Mouse (Mus musculus) stomach, embryonic 14.5 days (tissue): ENCODE measurements around the gene Fam161a. TPM values are rescaled to one million over a fixed set of nuclear protein-coding genes. Genes with fewer than 3 reads are reported as not detected.
"Not testable (repeated sequence)": the region's sequence is repeated elsewhere in the genome, so short reads cannot be mapped to it uniquely, and the experiment has no call there.

ENCODE experiments used
- ATAC-seq: fragments of 200-750 bp; cut with Nextera tagmentation; 2 replicates; pipeline ENCODE4 v1.8.0; 2017; ENCODE audit warnings: low read depth, moderate TSS enrichment; ENCODE audit not compliant: insufficient number of reproducible peaks, insufficient read depth, low FRiP score
- H3K27ac ChIP-seq: fragments of 300-500 bp; sonication (generic); 2 replicates; pipeline ENCODE4 v1.5.1; 2014; ENCODE audit warnings: mild to moderate bottlenecking, low read length, moderate library complexity, mixed read lengths
- H3K27me3 ChIP-seq: fragments of 300-500 bp; sonication (generic); 2 replicates; pipeline ENCODE4 v1.6.1; 2014; ENCODE audit warnings: low read length, control low read depth, mixed read lengths; ENCODE audit not compliant: control insufficient read depth, insufficient read depth
- H3K36me3 ChIP-seq: fragments of 300-500 bp; sonication (generic); 2 replicates; pipeline ENCODE4 v1.6.1; 2014; ENCODE audit warnings: mild to moderate bottlenecking, control low read depth, low read length, moderate library complexity, mixed read lengths; ENCODE audit not compliant: control insufficient read depth, insufficient read depth
- H3K4me1 ChIP-seq: fragments of 300-500 bp; sonication (generic); 2 replicates; pipeline ENCODE4 v1.6.1; 2014; ENCODE audit warnings: low read length, control low read depth, mixed read lengths; ENCODE audit not compliant: control insufficient read depth, insufficient read depth
- H3K4me2 ChIP-seq: fragments of 300-500 bp; sonication (generic); replicated peaks from 2 replicates; pipeline ENCODE4 v1.6.1; 2014; ENCODE audit warnings: low read depth, low read length, control low read depth
- H3K4me3 ChIP-seq: fragments of 300-500 bp; sonication (generic); 2 replicates; pipeline ENCODE4 v1.5.1; 2014; ENCODE audit warnings: low read depth, low read length, control low read depth
- H3K9ac ChIP-seq: fragments of 300-500 bp; sonication (generic); replicated peaks from 2 replicates; pipeline ENCODE4 v1.6.1; 2014; ENCODE audit warnings: low read depth, mild to moderate bottlenecking, control low read depth, low read length, moderate library complexity, mixed read lengths
- H3K9me3 ChIP-seq: fragments of 300-500 bp; sonication (generic); 2 replicates; pipeline ENCODE4 v1.6.1; 2016; ENCODE audit warnings: low read depth, low read length, control low read depth; ENCODE audit not compliant: control insufficient read depth
- WGBS: fragments of 180-500 bp; shearing (Covaris S2); extraction: QIAGEN DNeasy Blood & Tissue Kit; methylation state at CpG from one replicate; pipeline ENCODE4 v1.1.7; 2014; 5-methylcytosine and 5-hydroxymethylcytosine counted together
- polyA plus RNA-seq: library from polyadenylated mRNA; unstranded; fragments of >200 nt; fragmentation: Nextera tagmentation; extraction: Ambion mirVana; gene quantifications from 2 replicates; pipeline ENCODE4 v1.2.1, GENCODE M21; 2014

Gene Fam161a
- polyA plus RNA-seq, 1 experiment from 2014 or later, result 12.1 TPM

DNA sequence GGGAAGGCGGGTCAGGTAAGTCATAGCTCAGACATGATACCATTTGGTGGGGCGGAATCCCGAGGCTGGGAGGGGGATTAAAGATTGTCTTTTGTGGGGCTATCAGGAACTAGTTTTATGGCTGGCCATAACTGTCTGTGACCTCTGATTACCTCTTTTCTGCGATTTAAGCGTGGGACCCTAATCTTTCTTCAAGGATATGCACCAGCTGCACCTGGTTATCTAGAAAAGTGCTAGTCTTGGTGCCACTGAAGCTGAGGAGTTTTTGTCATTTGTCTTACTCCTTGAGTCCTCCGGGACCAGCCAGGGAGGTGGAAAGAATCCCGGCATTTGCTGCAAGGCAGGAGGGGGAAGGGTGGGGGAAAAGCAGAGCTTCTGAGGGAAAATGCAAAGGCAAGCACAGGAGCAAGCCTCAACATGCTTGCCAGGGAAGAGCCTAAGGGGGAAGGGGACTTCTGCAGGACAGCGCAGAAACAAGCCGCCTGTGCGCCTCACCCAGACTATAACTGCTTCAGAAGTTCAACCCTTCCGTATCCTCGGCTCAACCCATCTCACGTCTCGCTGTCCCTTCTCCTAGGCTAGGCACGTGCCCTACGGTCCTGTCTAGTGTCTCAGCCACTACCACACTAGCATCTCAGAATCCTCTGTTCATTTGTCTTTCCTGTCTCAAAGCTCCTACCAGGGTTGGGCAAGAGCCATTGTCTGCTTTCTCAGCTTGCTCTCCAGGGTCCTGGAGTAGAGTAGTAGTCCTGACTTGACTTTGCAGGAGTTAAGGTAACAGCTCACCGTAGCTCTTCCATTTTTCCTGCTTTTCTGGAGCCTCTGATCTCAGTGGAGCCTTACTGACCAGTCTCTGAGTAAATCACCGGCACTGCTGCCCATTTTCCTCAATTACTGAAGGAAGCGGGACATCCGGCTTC is 40.6 kb downstream of the Fam161a start:
- Histone ChIP-seq H3K9me3 (no peaks in the 10 kb centered on the region), H3K4me2 (0 out of 2 replicates have a peak overlapping the region, but pooled peaks have one; percentile 22), H3K9ac (no peak overlapping the region), H3K36me3 (no peaks in the 10 kb centered on the region), H3K4me1 (no peaks in the 10 kb centered on the region), H3K27ac (no peak overlapping the region), H3K27me3 (no peaks in the 10 kb centered on the region), H3K4me3 (0 out of 2 replicates have a peak overlapping the region, but pooled peaks have one; percentile 3)
- peak; percentile 28; the same call in 1 of the 2 replicates for ATAC-seq
- 24% methylated on average over 20 of the region's 20 CpGs for WGBS

DNA sequence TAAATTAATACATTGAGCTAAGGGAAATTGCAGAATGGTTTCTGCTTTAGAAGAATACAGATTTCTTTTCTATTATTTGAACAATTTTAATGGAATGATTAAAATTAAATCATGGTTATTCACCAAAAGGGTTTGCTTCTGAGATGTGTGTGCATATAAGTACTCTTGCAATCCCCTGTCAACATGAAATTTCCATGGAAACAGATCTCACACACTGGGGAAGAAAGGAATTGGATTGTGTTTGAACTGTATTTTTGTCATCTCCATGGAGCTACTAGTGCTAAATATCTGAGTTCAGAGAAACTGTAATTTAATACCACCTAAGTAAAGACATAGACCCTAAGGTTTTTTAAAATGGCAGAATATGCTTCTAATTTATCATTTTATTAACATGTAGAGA is 42.3 kb downstream of the Fam161a start:
- no peaks in the 10 kb centered on the region for H3K4me1 ChIP-seq
- H3K27ac ChIP-seq, result no peak overlapping the region
- no peak overlapping the region for H3K4me2 ChIP-seq
- no peaks in the 10 kb centered on the region for H3K9me3 ChIP-seq
- H3K36me3 ChIP-seq, result no peaks in the 10 kb centered on the region
- no peak overlapping the region for H3K9ac ChIP-seq
- no peaks in the 10 kb centered on the region for H3K27me3 ChIP-seq
- no peak for ATAC-seq
- no peak overlapping the region for H3K4me3 ChIP-seq

DNA sequence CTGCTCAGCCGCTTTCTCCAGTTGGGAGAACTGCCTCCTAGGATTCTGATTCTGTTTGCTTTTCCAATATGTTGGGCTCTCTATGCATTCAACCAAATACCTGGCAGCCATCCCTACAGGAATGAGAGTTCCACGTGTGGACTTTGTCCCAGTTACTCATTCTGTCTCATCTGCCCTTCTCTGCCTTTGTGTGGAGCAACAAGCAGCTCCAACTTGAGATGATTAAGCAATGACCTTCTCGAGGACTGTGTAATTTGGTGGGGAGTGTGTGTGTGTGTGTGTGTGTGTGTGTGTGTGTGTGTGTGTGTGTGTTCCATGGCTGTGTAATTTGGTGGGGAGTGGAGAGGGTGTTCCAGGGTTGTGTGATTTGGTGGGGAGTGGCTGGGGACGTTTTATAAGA is 45.0 kb downstream of the Fam161a start:
- Histone ChIP-seq H3K4me1 (no peaks in the 10 kb centered on the region), H3K4me3 (no peak overlapping the region), H3K27ac (no peak overlapping the region), H3K9me3 (no peaks in the 10 kb centered on the region), H3K36me3 (no peaks in the 10 kb centered on the region), H3K9ac (no peak overlapping the region), H3K27me3 (no peaks in the 10 kb centered on the region), H3K4me2 (no peak overlapping the region)
- ATAC-seq, result no peak
- WGBS, result 56% methylated on average over 4 of the region's 4 CpGs

DNA sequence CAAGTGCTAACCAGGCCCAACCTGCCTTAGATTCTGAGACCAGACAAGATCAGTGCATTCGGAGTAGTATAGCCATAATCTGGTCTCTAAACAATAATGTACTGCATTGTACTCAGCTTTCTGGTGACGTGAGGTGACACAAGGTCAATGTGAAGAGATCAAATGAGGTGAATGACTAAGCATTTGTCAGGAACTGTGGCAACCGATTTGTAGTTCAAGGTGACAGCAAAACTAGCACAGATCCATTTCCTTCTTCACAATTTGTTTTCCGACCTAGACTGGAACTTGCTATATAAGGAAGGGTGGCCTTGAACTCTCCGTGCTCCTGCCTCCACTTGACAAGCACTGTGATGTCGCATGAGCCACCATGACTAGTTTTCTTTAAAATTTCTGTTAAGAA is 55.8 kb downstream of the Fam161a start:
- Histone ChIP-seq H3K36me3 (no peaks in the 10 kb centered on the region), H3K9ac (no peak overlapping the region), H3K27ac (no peak overlapping the region), H3K9me3 (no peaks in the 10 kb centered on the region), H3K4me3 (no peak overlapping the region), H3K4me2 (no peak overlapping the region), H3K4me1 (peaks cover 2% of the 10 kb centered on the region; the same call in 1 of the 2 replicates), H3K27me3 (no peaks in the 10 kb centered on the region)
- WGBS, result 72% methylated on average over 6 of the region's 6 CpGs
- ATAC-seq, result no peak

DNA sequence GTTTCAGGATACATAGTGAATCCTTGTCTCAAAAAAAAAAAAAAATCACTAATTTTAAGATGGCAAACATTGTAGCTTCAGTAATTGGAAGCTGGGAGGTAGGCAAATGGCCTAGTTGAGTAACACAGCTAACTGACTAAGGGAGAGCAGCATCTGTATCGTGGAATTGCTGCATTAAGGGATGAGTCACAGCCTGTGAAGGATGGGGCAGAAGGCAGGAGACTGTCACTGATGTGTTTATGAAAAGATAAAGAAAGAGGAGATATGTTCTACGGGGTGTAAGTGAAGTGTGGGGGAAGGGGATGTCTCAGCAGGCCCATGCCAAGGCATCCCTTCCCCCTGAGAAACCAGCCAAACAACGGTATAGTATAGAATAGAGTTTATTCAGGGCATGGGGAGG is 56.5 kb downstream of the Fam161a start:
- H3K36me3 ChIP-seq, result no peaks in the 10 kb centered on the region
- no peak overlapping the region for H3K27ac ChIP-seq
- no peak overlapping the region for H3K4me3 ChIP-seq
- H3K9me3 ChIP-seq, result no peaks in the 10 kb centered on the region
- ATAC-seq, result no peak
- H3K9ac ChIP-seq, result no peak overlapping the region
- H3K4me2 ChIP-seq, result no peak overlapping the region
- H3K27me3 ChIP-seq, result no peaks in the 10 kb centered on the region
- WGBS, result 28% methylated on average over 3 of the region's 3 CpGs
- H3K4me1 ChIP-seq, result peaks cover 2% of the 10 kb centered on the region; the same call in 1 of the 2 replicates

DNA sequence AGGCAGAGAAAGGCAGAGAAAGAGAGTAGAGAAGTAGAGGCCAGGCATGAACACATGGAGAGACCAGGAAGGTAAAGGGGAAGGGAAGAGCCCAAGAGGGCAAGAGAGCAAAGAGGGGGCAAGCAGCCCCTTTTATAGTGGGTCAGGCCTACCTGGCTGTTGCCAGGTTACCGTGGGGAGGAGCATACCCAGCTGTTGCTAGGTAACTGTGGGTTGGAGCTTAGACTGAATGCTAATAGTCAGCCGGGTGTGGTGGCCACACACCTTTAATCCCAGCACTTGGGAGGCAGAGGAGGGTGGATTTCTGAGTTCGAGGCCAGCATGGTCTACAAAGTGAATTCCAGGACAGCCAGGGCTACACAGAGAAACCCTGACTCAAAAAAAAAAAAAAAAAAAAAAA is 56.9 kb downstream of the Fam161a start:
- ATAC-seq, H3K9me3 ChIP-seq, H3K4me1 ChIP-seq, H3K9ac ChIP-seq, H3K27me3 ChIP-seq, H3K36me3 ChIP-seq, H3K4me2 ChIP-seq, H3K27ac ChIP-seq, H3K4me3 ChIP-seq: not testable (repeated sequence)
- 33% methylated on average over 3 of the region's 3 CpGs for WGBS

DNA sequence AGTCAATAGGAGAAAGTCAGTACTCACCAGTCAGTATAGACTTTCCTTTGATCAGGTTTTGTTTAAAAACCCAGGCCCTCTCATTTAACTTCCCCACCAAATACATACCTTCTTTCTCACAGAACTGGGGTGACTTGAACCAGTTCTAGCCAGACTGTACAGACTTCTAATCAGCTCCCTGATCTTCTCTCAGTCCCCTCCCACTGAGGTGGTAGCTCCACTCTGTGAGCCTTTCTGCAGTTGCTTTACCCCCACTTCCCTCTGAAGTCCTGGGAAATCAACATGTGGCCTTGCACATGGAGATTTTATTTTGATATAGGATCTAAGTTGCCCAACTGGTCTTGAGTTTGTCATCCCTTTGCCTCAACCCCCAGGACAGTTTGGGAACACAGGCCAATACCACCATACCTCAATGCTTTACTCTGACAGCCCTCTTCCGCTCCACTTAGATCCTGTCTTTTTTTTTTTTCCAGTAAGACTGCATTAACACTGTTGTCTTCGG is 57.9 kb downstream of the Fam161a start:
- no peak overlapping the region for H3K4me3 ChIP-seq
- ATAC-seq, result no peak
- H3K4me2 ChIP-seq, result no peak overlapping the region
- H3K27ac ChIP-seq, result no peak overlapping the region
- WGBS, result 90% methylated on average over 2 of the region's 2 CpGs
- no peaks in the 10 kb centered on the region for H3K36me3 ChIP-seq
- H3K4me1 ChIP-seq, result peaks cover 2% of the 10 kb centered on the region; the same call in 1 of the 2 replicates
- H3K9me3 ChIP-seq, result no peaks in the 10 kb centered on the region
- H3K9ac ChIP-seq, result no peak overlapping the region
- H3K27me3 ChIP-seq, result no peaks in the 10 kb centered on the region

DNA sequence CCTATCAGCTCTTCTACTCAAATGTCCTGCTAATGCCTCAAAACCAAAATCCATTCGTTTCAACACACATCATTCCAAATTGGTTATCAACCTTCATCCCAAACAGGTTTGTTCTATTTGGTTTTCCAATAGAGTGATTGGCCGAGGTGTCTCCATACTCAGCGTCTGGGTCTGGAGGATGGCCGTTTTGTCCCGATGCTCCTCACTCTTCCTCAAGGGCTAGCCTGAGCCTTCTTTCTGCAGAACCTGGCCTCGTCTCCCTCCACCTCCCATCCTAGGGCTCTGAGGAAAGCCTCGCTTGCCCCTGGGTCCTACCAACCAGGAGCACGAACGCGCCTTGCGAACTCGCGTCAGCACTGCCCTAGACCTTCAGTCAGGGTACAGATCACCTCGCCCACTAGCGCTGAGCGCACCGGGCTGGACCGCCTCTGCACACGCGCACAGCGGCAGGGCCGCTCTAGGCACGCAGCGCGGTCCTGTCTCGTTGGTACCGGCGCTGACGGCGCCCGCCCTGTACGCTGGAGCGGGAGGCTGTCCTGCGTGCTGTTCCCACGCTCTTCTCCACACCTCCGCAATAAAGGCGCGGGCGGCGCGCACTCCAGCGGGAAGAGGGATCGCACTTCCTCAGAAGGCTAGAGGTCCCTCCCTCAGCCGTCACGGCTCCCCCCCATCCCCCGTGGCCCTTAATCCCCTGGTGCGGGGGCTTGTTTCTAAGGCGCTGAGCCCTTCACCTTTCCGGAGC is 60.2 kb downstream of the Fam161a start:
- no peak overlapping the region; the same call in 1 of the 2 replicates for H3K27ac ChIP-seq
- no peaks in the 10 kb centered on the region for H3K27me3 ChIP-seq
- WGBS, result 1% methylated on average over 49 of the region's 49 CpGs
- no peaks in the 10 kb centered on the region for H3K9me3 ChIP-seq
- H3K36me3 ChIP-seq, result no peaks in the 10 kb centered on the region
- peak; percentile 99 for ATAC-seq
- H3K4me3 ChIP-seq, result peak overlapping the region; percentile 51
- peak overlapping the region; percentile 60 for H3K4me2 ChIP-seq
- peaks cover 2% of the 10 kb centered on the region; the same call in 1 of the 2 replicates for H3K4me1 ChIP-seq
- H3K9ac ChIP-seq, result peak overlapping the region; percentile 49
